Mouse (Mus musculus): ENCODE measurements around the gene Id1. TPM values are rescaled to one million over a fixed set of nuclear protein-coding genes. Genes with fewer than 3 reads are reported as not detected.

Id1 gene
- total RNA-seq, 1 experiment = 122 TPM

DNA sequence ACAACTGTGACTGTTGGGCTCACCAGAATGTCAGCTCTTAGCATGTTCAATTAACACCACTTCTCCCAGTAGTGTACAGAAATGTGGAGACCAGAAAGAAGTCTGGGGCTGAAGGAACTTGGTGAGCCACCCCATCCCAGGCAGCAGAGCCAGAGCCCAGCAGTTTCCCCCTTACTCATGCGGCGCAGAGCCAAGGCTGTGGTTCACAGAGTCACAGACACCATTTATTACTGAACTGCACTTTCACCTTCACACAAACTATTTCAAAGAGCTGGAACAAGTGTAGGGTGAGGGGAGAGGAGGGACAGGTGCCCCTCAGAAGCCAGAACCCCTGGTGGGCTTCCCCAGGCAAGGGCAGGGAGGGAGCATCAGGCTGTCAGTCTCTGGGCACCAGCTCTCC lies 44.4 kb downstream of the Id1 start:
- H3K36me3 ChIP-seq (ENCODE audit: control insufficient read depth, insufficient read depth, low read length, poor library complexity, severe bottlenecking) = no peaks in the 10 kb centered on the region
- H3K27ac ChIP-seq (ENCODE audit: insufficient read depth, low read depth, low read length, poor library complexity, severe bottlenecking) = no peak overlapping the region
- in situ Hi-C loops (cut with MboI; ENCODE audit: low sequenced_read_pairs in 2 of 2, unreplicated experiment in 2 of 2) = no loop called here

GRCm38 (mm10) chr2:152781031-152781711 lies 45.1 kb downstream of the Id1 start:
- Histone ChIP-seq H3K9ac (ENCODE audit: insufficient read depth, low read depth, low read length, poor library complexity, severe bottlenecking) (no peak overlapping the region), H3K4me1 (ENCODE audit: control insufficient read depth in 2 of 2, insufficient read depth in 2 of 2, low read length in 2 of 2, poor library complexity in 1 of 2) (peaks cover 0 to 13% of the 10 kb centered on the region in 2 experiments; a peak in 2 of 4 replicates), H3K4me3 (ENCODE audit: insufficient read depth in 1 of 2, low read depth in 1 of 2, low read length in 2 of 2, poor library complexity in 1 of 2, severe bottlenecking in 1 of 2) (no peak overlapping the region), H3K27ac (ENCODE audit: insufficient read depth, low read depth, low read length, poor library complexity, severe bottlenecking) (no peak overlapping the region), H3K9me3 (ENCODE audit: control insufficient read depth, insufficient read depth, low read depth, low read length) (no peaks in the 10 kb centered on the region), H3K36me3 (ENCODE audit: control insufficient read depth, insufficient read depth, low read length, poor library complexity, severe bottlenecking) (no peaks in the 10 kb centered on the region)
- no peak for DNase-seq (ENCODE audit: low read depth, low spot score)
- no peak for TF ChIP-seq HCFC1 (IDR thresholded peaks at IDR 0.05; ENCODE audit: borderline replicate concordance, insufficient read depth, low read length)
- no peak for TF ChIP-seq MAFK (IDR thresholded peaks at IDR 0.05; ENCODE audit: insufficient read depth, low read depth, low read length)
- no peak for TF ChIP-seq ZNF384 (IDR thresholded peaks at IDR 0.05; ENCODE audit: low read depth, low read length)
- no peak for TF ChIP-seq CHD2 (IDR thresholded peaks at IDR 0.05; ENCODE audit: low read depth, low read length)
- no peak for TF ChIP-seq ZC3H11A (IDR thresholded peaks at IDR 0.05; ENCODE audit: borderline replicate concordance, low read depth, low read length)
- in situ Hi-C loops (cut with MboI; ENCODE audit: low sequenced_read_pairs in 2 of 2, unreplicated experiment in 2 of 2) = no loop called here

More for the DNA sequence above, 44.4 kb downstream of the Id1 start:
- no peak for TF ChIP-seq CHD2 (IDR thresholded peaks at IDR 0.05; ENCODE audit: low read depth, low read length)
- no peak for TF ChIP-seq MAFK (IDR thresholded peaks at IDR 0.05; ENCODE audit: insufficient read depth, low read depth, low read length)
- TF ChIP-seq HCFC1 (IDR thresholded peaks at IDR 0.05; ENCODE audit: borderline replicate concordance, insufficient read depth, low read length) = no peak
- TF ChIP-seq ZC3H11A (IDR thresholded peaks at IDR 0.05; ENCODE audit: borderline replicate concordance, low read depth, low read length) = no peak
- TF ChIP-seq ZNF384 (IDR thresholded peaks at IDR 0.05; ENCODE audit: low read depth, low read length) = no peak
- no peak for DNase-seq (ENCODE audit: low read depth, low spot score)
- Histone ChIP-seq H3K4me3 (ENCODE audit: insufficient read depth in 1 of 2, low read depth in 1 of 2, low read length in 2 of 2, poor library complexity in 1 of 2, severe bottlenecking in 1 of 2) (no peak overlapping the region), H3K4me1 (ENCODE audit: control insufficient read depth in 2 of 2, insufficient read depth in 2 of 2, low read length in 2 of 2, poor library complexity in 1 of 2) (peaks cover 0 to 11% of the 10 kb centered on the region in 2 experiments; a peak in 2 of 4 replicates), H3K9me3 (ENCODE audit: control insufficient read depth, insufficient read depth, low read depth, low read length) (no peaks in the 10 kb centered on the region), H3K9ac (ENCODE audit: insufficient read depth, low read depth, low read length, poor library complexity, severe bottlenecking) (no peak overlapping the region)

DNA sequence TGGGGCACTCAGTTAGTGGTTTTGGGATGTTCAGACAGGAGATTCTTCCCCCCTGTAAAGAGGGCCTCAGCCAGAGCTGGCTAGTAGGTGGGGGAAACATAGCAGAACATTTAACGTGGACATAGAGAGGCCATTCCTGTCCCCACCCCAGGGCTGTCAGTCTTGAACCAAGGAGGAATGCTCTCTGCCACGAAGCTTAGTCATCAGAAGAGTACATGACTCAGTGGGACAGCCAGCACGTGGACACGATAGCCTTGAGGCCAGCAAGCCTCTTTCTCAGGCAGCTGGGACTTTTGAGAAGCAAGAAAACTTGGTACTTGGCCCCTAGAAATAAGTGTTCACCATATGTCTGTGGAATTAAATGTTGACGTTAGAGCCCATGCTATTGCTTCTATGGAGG lies 46.6 kb downstream of the Id1 start:
- no peak overlapping the region for H3K27ac ChIP-seq (ENCODE audit: insufficient read depth, low read depth, low read length, poor library complexity, severe bottlenecking)

GRCm38 (mm10) chr2:152783241-152783640 lies 47.2 kb downstream of the Id1 start:
- in situ Hi-C loops (cut with MboI; ENCODE audit: low sequenced_read_pairs in 2 of 2, unreplicated experiment in 2 of 2) = no loop called here
- DNase-seq (ENCODE audit: low read depth, low spot score) = no peak
- TF ChIP-seq MAFK (IDR thresholded peaks at IDR 0.05; ENCODE audit: insufficient read depth, low read depth, low read length) = no peak
- Histone ChIP-seq H3K4me3 (ENCODE audit: insufficient read depth in 1 of 2, low read depth in 1 of 2, low read length in 2 of 2, poor library complexity in 1 of 2, severe bottlenecking in 1 of 2) (no peak overlapping the region), H3K4me1 (ENCODE audit: control insufficient read depth in 2 of 2, insufficient read depth in 2 of 2, low read length in 2 of 2, poor library complexity in 1 of 2) (peaks cover 0 to 13% of the 10 kb centered on the region in 2 experiments; a peak in 2 of 4 replicates), H3K9ac (ENCODE audit: insufficient read depth, low read depth, low read length, poor library complexity, severe bottlenecking) (no peak overlapping the region), H3K9me3 (ENCODE audit: control insufficient read depth, insufficient read depth, low read depth, low read length) (no peaks in the 10 kb centered on the region), H3K36me3 (ENCODE audit: control insufficient read depth, insufficient read depth, low read length, poor library complexity, severe bottlenecking) (no peaks in the 10 kb centered on the region), H3K27ac (ENCODE audit: insufficient read depth, low read depth, low read length, poor library complexity, severe bottlenecking) (no peak overlapping the region)

More for the DNA sequence above, 46.6 kb downstream of the Id1 start:
- Histone ChIP-seq H3K9me3 (ENCODE audit: control insufficient read depth, insufficient read depth, low read depth, low read length) (no peaks in the 10 kb centered on the region), H3K9ac (ENCODE audit: insufficient read depth, low read depth, low read length, poor library complexity, severe bottlenecking) (no peak overlapping the region), H3K4me1 (ENCODE audit: control insufficient read depth in 2 of 2, insufficient read depth in 2 of 2, low read length in 2 of 2, poor library complexity in 1 of 2) (peaks cover 0 to 13% of the 10 kb centered on the region in 2 experiments; a peak in 2 of 4 replicates), H3K36me3 (ENCODE audit: control insufficient read depth, insufficient read depth, low read length, poor library complexity, severe bottlenecking) (no peaks in the 10 kb centered on the region), H3K4me3 (ENCODE audit: insufficient read depth in 1 of 2, low read depth in 1 of 2, low read length in 2 of 2, poor library complexity in 1 of 2, severe bottlenecking in 1 of 2) (no peak overlapping the region)
- TF ChIP-seq ZC3H11A (IDR thresholded peaks at IDR 0.05; ENCODE audit: borderline replicate concordance, low read depth, low read length) (no peak), CHD2 (IDR thresholded peaks at IDR 0.05; ENCODE audit: low read depth, low read length) (no peak), ZNF384 (IDR thresholded peaks at IDR 0.05; ENCODE audit: low read depth, low read length) (no peak), HCFC1 (IDR thresholded peaks at IDR 0.05; ENCODE audit: borderline replicate concordance, insufficient read depth, low read length) (no peak), MAFK (IDR thresholded peaks at IDR 0.05; ENCODE audit: insufficient read depth, low read depth, low read length) (no peak)
- no peak for DNase-seq (ENCODE audit: low read depth, low spot score)
- in situ Hi-C loops (cut with MboI; ENCODE audit: low sequenced_read_pairs in 2 of 2, unreplicated experiment in 2 of 2) = no loop called here
